Mouse (Mus musculus): Measurements from ENCODE around the gene Mtx1.

DNA sequence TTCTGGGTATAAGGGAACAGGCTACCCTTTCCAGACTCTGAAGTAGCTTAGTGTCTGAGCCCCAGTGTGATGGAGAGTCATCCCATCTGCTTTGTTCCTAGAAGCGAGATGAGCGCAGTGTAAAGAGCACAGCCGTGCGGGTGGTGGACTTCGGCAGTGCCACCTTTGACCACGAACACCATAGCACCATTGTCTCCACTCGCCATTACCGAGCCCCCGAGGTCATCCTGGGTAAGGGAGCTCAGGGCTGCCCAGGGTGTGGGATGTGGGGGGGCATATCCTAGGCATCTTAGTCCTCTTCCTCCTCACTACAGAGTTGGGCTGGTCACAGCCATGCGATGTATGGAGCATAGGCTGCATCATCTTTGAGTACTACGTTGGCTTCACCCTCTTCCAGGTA, 52.0 kb downstream of the Mtx1 start:
- TF ChIP-seq CTCF (IDR thresholded peaks at IDR 0.05; ENCODE audit: low read depth) = no peak
- TF ChIP-seq EP300 (IDR thresholded peaks at IDR 0.05; ENCODE audit: low read depth) = no peak
